Mouse (Mus musculus) mouse trophoblast stem cell (cell line): ENCODE measurements around the gene Gm45785.
"Not testable (repeated sequence)": the region's sequence is repeated elsewhere in the genome, so short reads cannot be mapped to it uniquely, and the experiment has no call there.

Experiments used
- in situ Hi-C, 2 experiments: fragments of 300-500 bp; cut with MseI, MboI; formaldehyde crosslinking; loops; 2 replicates in 1 of 2; 3 replicates in 1 of 2; pipeline ENCODE4 v1.15.1; 2025

The Gm45785 gene

GRCm38 (mm10) chr7:140855860-140856784 is at the start of gene Gm45785:
Gm45785 (minus strand) TSS chr7:140856331.
- in situ Hi-C loops, result no loop called here

GRCm38 (mm10) chr7:140905642-140906081 is 49.5 kb upstream of the Gm45785 start:
- in situ Hi-C loops, result no loop called here

GRCm38 (mm10) chr7:140903212-140903611 is 47.1 kb upstream of the Gm45785 start:
- in situ Hi-C loops, result loop anchor here (5.0 kb wide), 2 partner anchors 56 to 61 kb away; partner anchors contain the start of genes Odf3 (in 1 of the 2) and Scgb1c1 (in 1 of the 2)

GRCm38 (mm10) chr7:140902036-140902875 is 46.1 kb upstream of the Gm45785 start:
- in situ Hi-C loops, result loop anchor here (5.0 kb wide), 2 partner anchors 55 to 60 kb away; partner anchors contain the start of genes Odf3 (in 1 of the 2) and Scgb1c1 (in 1 of the 2)

- in situ Hi-C loops, result loop anchor here (5.0 kb wide), 2 partner anchors 53 to 58 kb away; partner anchors contain the start of genes Odf3 (in 1 of the 2) and Scgb1c1 (in 1 of the 2)
Observed at GRCm38 (mm10) chr7:140900220-140900619, 44.1 kb upstream of the Gm45785 start, which contains the start of gene Cox8b. Cox8b (minus strand) TSS chr7:140900446.

- in situ Hi-C loops, result no loop called here
Observed at GRCm38 (mm10) chr7:140899121-140899520, 43.0 kb upstream of the Gm45785 start.

- in situ Hi-C loops, result no loop called here
Observed at GRCm38 (mm10) chr7:140897863-140898262, 41.7 kb upstream of the Gm45785 start.

GRCm38 (mm10) chr7:140894611-140895010 is 38.5 kb upstream of the Gm45785 start:
- in situ Hi-C loops, result no loop called here

- in situ Hi-C loops, result no loop called here
Observed at GRCm38 (mm10) chr7:140894031-140894430, 37.9 kb upstream of the Gm45785 start.

GRCm38 (mm10) chr7:140890636-140891035 is 34.5 kb upstream of the Gm45785 start:
- in situ Hi-C loops, result not testable (repeated sequence)

GRCm38 (mm10) chr7:140882469-140882803 is 26.3 kb upstream of the Gm45785 start:
- in situ Hi-C loops, result no loop called here

GRCm38 (mm10) chr7:140881696-140882468 is 25.8 kb upstream of the Gm45785 start, which contains the start of the genes Psmd13 and Sirt3:
Psmd13 (plus strand) TSS chr7:140881968.
Sirt3 (minus strand) TSS chr7:140882309.
- in situ Hi-C loops, result no loop called here

- in situ Hi-C loops, result no loop called here
Observed at GRCm38 (mm10) chr7:140880865-140881515, 24.9 kb upstream of the Gm45785 start.

GRCm38 (mm10) chr7:140880419-140880818 is 24.3 kb upstream of the Gm45785 start:
- in situ Hi-C loops, result no loop called here

- in situ Hi-C loops, result no loop called here
Observed at GRCm38 (mm10) chr7:140879355-140879754, 23.2 kb upstream of the Gm45785 start.

- in situ Hi-C loops, result no loop called here
Observed at GRCm38 (mm10) chr7:140877364-140877763, 21.2 kb upstream of the Gm45785 start.

- in situ Hi-C loops, result no loop called here
Observed at GRCm38 (mm10) chr7:140874224-140874623, 18.1 kb upstream of the Gm45785 start.

GRCm38 (mm10) chr7:140864761-140865160 is 8.6 kb upstream of the Gm45785 start:
- in situ Hi-C loops, result no loop called here

GRCm38 (mm10) chr7:140860728-140861127 is 4.6 kb upstream of the Gm45785 start:
- in situ Hi-C loops, result no loop called here

GRCm38 (mm10) chr7:140859997-140860396 is 3.9 kb upstream of the Gm45785 start:
- in situ Hi-C loops, result no loop called here
